ENCODE assay signal across 11 mouse cellular contexts in genomic region chr9:72534985-72535384, GRCm38 (mm10). TPM values are rescaled to one million over a fixed set of nuclear protein-coding genes. Genes with fewer than 3 reads are reported as not detected.
DNase-seq lines count a peak whose midpoint lies in the region; ATAC-seq lines count a peak whose summit lies in the region.
"Had no signal": no experiment of that assay in that cellular context is flagged by ENCODE, and none has a peak within 500 bp of the region (broad histone marks: within the 10 kb centered on the region; RNA-seq: fewer than 3 reads in every experiment).

No protein-coding gene starts in this region.

- H3K27me3 ChIP-seq in embryonic facial prominence, embryonic 13.5 days, result no peaks in the 10 kb centered on the region
- no peaks in the 10 kb centered on the region for H3K27me3 ChIP-seq in embryonic facial prominence, embryonic 10.5 days (replicated peaks; ENCODE audit: low read depth, poor library complexity, severe bottlenecking)
- H3K27me3 ChIP-seq in neural tube, embryonic 12.5 days (replicated peaks), result no peaks in the 10 kb centered on the region
- H3K27me3 ChIP-seq: Patski had no signal

- H3K27ac ChIP-seq in embryonic facial prominence, embryonic 13.5 days, result no peak overlapping the region
- H3K27ac ChIP-seq in embryonic facial prominence, embryonic 10.5 days (replicated peaks), result no peak overlapping the region
- no peak overlapping the region for H3K27ac ChIP-seq in neural tube, embryonic 12.5 days

- H3K9me3 ChIP-seq in embryonic facial prominence, embryonic 13.5 days, result no peaks in the 10 kb centered on the region
- no peaks in the 10 kb centered on the region for H3K9me3 ChIP-seq in embryonic facial prominence, embryonic 10.5 days
- no peaks in the 10 kb centered on the region for H3K9me3 ChIP-seq in neural tube, embryonic 12.5 days

- peak overlapping the region; percentile 67 for H3K4me2 ChIP-seq in embryonic facial prominence, embryonic 13.5 days
- peak overlapping the region; percentile 59 for H3K4me2 ChIP-seq in neural tube, embryonic 12.5 days (replicated peaks)

- ATAC-seq in embryonic facial prominence, embryonic 13.5 days (ENCODE audit: insufficient number of reproducible peaks, insufficient read depth, low FRiP score, low TSS enrichment, low read depth), result no peak
- no peak for ATAC-seq in neural tube, embryonic 12.5 days (ENCODE audit: low FRiP score, low read depth)
- ATAC-seq: Patski had no signal

- no peak for DNase-seq in embryonic facial prominence, embryonic 10.5 days (ENCODE audit: low spot score)
- DNase-seq in neural tube, embryonic 10.5 days (ENCODE audit: extremely low spot score, low spot score), result no peak
- DNase-seq in induced T-regulatory cell, adult 2 months (ENCODE audit: low read depth), result peak; percentile 18
- no peak for DNase-seq in ovary, postnatal 36 days (ENCODE audit: low spot score)
- DNase-seq in cerebellum, adult 9-11 months, result no peak
- no peak for DNase-seq in frontal cortex, postnatal 10 days (ENCODE audit: low spot score in 2 of 2)
- DNase-seq: adrenal gland, postnatal 10 days; spleen, adult 18-20 months had no signal

- no peaks in the 10 kb centered on the region for H3K36me3 ChIP-seq in embryonic facial prominence, embryonic 13.5 days
- H3K36me3 ChIP-seq in embryonic facial prominence, embryonic 10.5 days (replicated peaks), result peaks cover 6% of the 10 kb centered on the region
- H3K36me3 ChIP-seq in neural tube, embryonic 12.5 days, result no peaks in the 10 kb centered on the region

- H3K9ac ChIP-seq in embryonic facial prominence, embryonic 13.5 days, result no peak overlapping the region
- H3K9ac ChIP-seq in neural tube, embryonic 12.5 days, result no peak overlapping the region

- peaks cover 12% of the 10 kb centered on the region for H3K4me1 ChIP-seq in embryonic facial prominence, embryonic 13.5 days
- peaks cover 34% of the 10 kb centered on the region for H3K4me1 ChIP-seq in embryonic facial prominence, embryonic 10.5 days
- H3K4me1 ChIP-seq in neural tube, embryonic 12.5 days, result peaks cover 11% of the 10 kb centered on the region

- no peak overlapping the region for H3K4me3 ChIP-seq in embryonic facial prominence, embryonic 13.5 days
- no peak overlapping the region for H3K4me3 ChIP-seq in embryonic facial prominence, embryonic 10.5 days
- H3K4me3 ChIP-seq in neural tube, embryonic 12.5 days, result no peak overlapping the region

- WGBS in embryonic facial prominence, embryonic 13.5 days, result 77% methylated on average over 2 of the region's 2 CpGs
- WGBS in embryonic facial prominence, embryonic 10.5 days, result 88% methylated on average over 2 of the region's 2 CpGs
- WGBS in neural tube, embryonic 12.5 days, result 89% methylated on average over 2 of the region's 2 CpGs

RNA-seq across cellular contexts. Expression of gene Rfx7, which starts 2.9 kb away (rescaled TPM):
- polyA plus RNA-seq in embryonic facial prominence, embryonic 13.5 days (2015; fragmentation: Nextera tagmentation; extraction: Ambion mirVana), result 12.4 and 13.3 TPM in 2 replicates
- polyA plus RNA-seq in embryonic facial prominence, embryonic 10.5 days (2016; fragmentation: Nextera tagmentation; extraction: Ambion mirVana), result 14.3 and 16.7 TPM in 2 replicates
- polyA plus RNA-seq in neural tube, embryonic 12.5 days (2016; fragmentation: Nextera tagmentation; extraction: Ambion mirVana), result 17.4 and 20.8 TPM in 2 replicates

RNA-seq across cellular contexts. Expression of gene Tex9, which starts 43.0 kb away (rescaled TPM):
- 44.5 and 48.2 TPM in 2 replicates for polyA plus RNA-seq in embryonic facial prominence, embryonic 13.5 days (2015; fragmentation: Nextera tagmentation; extraction: Ambion mirVana)
- polyA plus RNA-seq in embryonic facial prominence, embryonic 10.5 days (2016; fragmentation: Nextera tagmentation; extraction: Ambion mirVana), result 53.6 and 56.9 TPM in 2 replicates
- 46.5 and 48.7 TPM in 2 replicates for polyA plus RNA-seq in neural tube, embryonic 12.5 days (2016; fragmentation: Nextera tagmentation; extraction: Ambion mirVana)
